Mouse (Mus musculus) CH12.LX (cell line): ENCODE measurements around the gene Tmem45b. TPM values are rescaled to one million over a fixed set of nuclear protein-coding genes. Genes with fewer than 3 reads are reported as not detected.
"Not testable (repeated sequence)": the region's sequence is repeated elsewhere in the genome, so short reads cannot be mapped to it uniquely, and the experiment has no call there.

Experiments used
- DNase-seq: peaks from one replicate; pipeline ENCODE4 v3.0.0-alpha.2; 2013; ENCODE audit errors: extremely low read depth
- H3K27ac ChIP-seq: 2 replicates; pipeline ENCODE4 v1.5.1; 2012; ENCODE audit warnings: low read depth, mild to moderate bottlenecking, control low read depth, moderate library complexity; ENCODE audit not compliant: insufficient read depth
- H3K27me3 ChIP-seq: replicated peaks from 2 replicates; pipeline ENCODE3; 2012; ENCODE audit warnings: inconsistent platforms
- H3K36me3 ChIP-seq, 2 experiments: replicated peaks in 1 of 2; 2 replicates each; pipeline versions ENCODE3 to v1.6.1; 2012; ENCODE audit warnings: inconsistent platforms in 1 of 2, low read length in 1 of 2, mild to moderate bottlenecking in 1 of 2, mixed read lengths in 1 of 2, moderate library complexity in 1 of 2; ENCODE audit not compliant: control insufficient read depth in 1 of 2, insufficient read depth in 1 of 2
- H3K4me1 ChIP-seq, 2 experiments: 2 replicates each; pipeline ENCODE4 v1.6.1; 2012; ENCODE audit warnings: inconsistent platforms in 1 of 2, moderate library complexity in 1 of 2; ENCODE audit not compliant: insufficient read depth in 2 of 2, control insufficient read depth in 1 of 2
- H3K4me2 ChIP-seq: 2 replicates; pipeline ENCODE4 v1.6.1; 2012; ENCODE audit warnings: low read depth, mild to moderate bottlenecking, control low read depth; ENCODE audit not compliant: poor library complexity, insufficient read depth, severe bottlenecking
- H3K4me3 ChIP-seq, 3 experiments: fragments of 150-350 bp in 1 of 3; sonication (generic) in 1 of 3; replicated peaks in 1 of 3; 2 replicates each; pipeline versions ENCODE3 to v1.5.1; 2011 to 2012; ENCODE audit warnings: low read depth in 2 of 3, low read length in 2 of 3, mild to moderate bottlenecking in 2 of 3, moderate library complexity in 2 of 3, control low read depth in 1 of 3, improper control_type of control experiment in 1 of 3, inconsistent platforms in 1 of 3, mixed read lengths in 1 of 3; ENCODE audit not compliant: poor library complexity in 1 of 3
- H3K79me2 ChIP-seq: replicated peaks from 2 replicates; pipeline ENCODE4 v1.6.1; 2012; ENCODE audit warnings: mild to moderate bottlenecking, moderate library complexity; ENCODE audit not compliant: control insufficient read depth, poor library complexity, insufficient read depth, severe bottlenecking; ENCODE audit errors: extremely low read depth
- H3K9ac ChIP-seq: 2 replicates; pipeline ENCODE4 v1.6.1; 2012; ENCODE audit warnings: low read depth, mild to moderate bottlenecking, control low read depth, moderate library complexity; ENCODE audit not compliant: insufficient read depth
- H3K9me3 ChIP-seq: replicated peaks from 2 replicates; pipeline ENCODE3; 2012; ENCODE audit warnings: low read length, inconsistent platforms, mixed read lengths
- CHD1 ChIP-seq: IDR thresholded peaks from 2 replicates; pipeline ENCODE4 v1.6.1; 2012; ENCODE audit warnings: low read depth, low read length, improper control_type of control experiment, inconsistent platforms
- CHD2 ChIP-seq: IDR thresholded peaks from 2 replicates; pipeline ENCODE4 v1.6.1; 2011; ENCODE audit warnings: low read length, improper control_type of control experiment
- CTCF ChIP-seq, 2 experiments: IDR thresholded peaks in 1 of 2; conservative IDR thresholded peaks in 1 of 2; 2 replicates each; pipeline ENCODE4 v1.5.1; 2011 to 2012; ENCODE audit warnings: low read depth in 2 of 2, low read length in 2 of 2, improper control_type of control experiment in 1 of 2, inconsistent platforms in 1 of 2, mild to moderate bottlenecking in 1 of 2, moderate library complexity in 1 of 2
- ELF1 ChIP-seq: IDR thresholded peaks from 2 replicates; pipeline ENCODE4 v1.6.1; 2014; ENCODE audit warnings: low read depth, mild to moderate bottlenecking, inconsistent platforms, low read length, improper control_type of control experiment
- HCFC1 ChIP-seq: IDR thresholded peaks from 2 replicates; pipeline ENCODE4 v1.6.1; 2012; ENCODE audit warnings: low read depth, mild to moderate bottlenecking, inconsistent platforms, low read length, improper control_type of control experiment
- JUN ChIP-seq: IDR thresholded peaks from 2 replicates; pipeline ENCODE4 v1.6.1; 2011; ENCODE audit warnings: low read depth, mild to moderate bottlenecking, low read length, improper control_type of control experiment, moderate library complexity; ENCODE audit not compliant: insufficient read depth
- JUND ChIP-seq: conservative IDR thresholded peaks from 2 replicates; pipeline ENCODE4 v1.6.1; 2011; ENCODE audit warnings: low read depth, low read length, improper control_type of control experiment
- MAFK ChIP-seq: IDR thresholded peaks from 2 replicates; pipeline ENCODE4 v1.6.1; 2011; ENCODE audit warnings: low read length, improper control_type of control experiment; ENCODE audit not compliant: insufficient replicate concordance
- MAX ChIP-seq: IDR thresholded peaks from 2 replicates; pipeline ENCODE4 v1.6.1; 2011; ENCODE audit warnings: low read length, improper control_type of control experiment
- MAZ ChIP-seq: IDR thresholded peaks from 2 replicates; pipeline ENCODE4 v1.6.1; 2012; ENCODE audit warnings: low read depth, mild to moderate bottlenecking, inconsistent platforms, low read length, improper control_type of control experiment, moderate library complexity
- NELFE ChIP-seq: IDR thresholded peaks from 2 replicates; pipeline ENCODE4 v1.6.1; 2011; ENCODE audit warnings: low read depth, low read length, improper control_type of control experiment
- NRF1 ChIP-seq: IDR thresholded peaks from 2 replicates; pipeline ENCODE4 v1.6.1; 2014; ENCODE audit warnings: low read depth, mild to moderate bottlenecking, inconsistent platforms, low read length, improper control_type of control experiment, moderate library complexity
- PAX5 ChIP-seq: IDR thresholded peaks from 2 replicates; pipeline ENCODE4 v1.6.1; 2012; ENCODE audit warnings: low read length, inconsistent platforms, mixed read lengths
- POLR2A ChIP-seq: IDR thresholded peaks from 2 replicates; pipeline ENCODE4 v1.6.1; 2011; ENCODE audit warnings: low read depth, mild to moderate bottlenecking, improper control_type of control experiment, low read length
- POLR2AphosphoS2 ChIP-seq: IDR thresholded peaks from 2 replicates; pipeline ENCODE4 v1.6.1; 2011; ENCODE audit warnings: low read depth, low read length, improper control_type of control experiment
- SIN3A ChIP-seq: IDR thresholded peaks from 2 replicates; pipeline ENCODE4 v1.6.1; 2012; ENCODE audit warnings: low read length, improper control_type of control experiment, inconsistent platforms
- SMC3 ChIP-seq: IDR thresholded peaks from 2 replicates; pipeline ENCODE4 v1.6.1; 2011; ENCODE audit warnings: low read depth, low read length, improper control_type of control experiment
- TBP ChIP-seq: conservative IDR thresholded peaks from 2 replicates; pipeline ENCODE4 v1.6.1; 2011; ENCODE audit warnings: low read depth, low read length, improper control_type of control experiment
- TCF12 ChIP-seq: IDR thresholded peaks from 2 replicates; pipeline ENCODE4 v1.6.1; 2014; ENCODE audit warnings: low read depth, mild to moderate bottlenecking, inconsistent platforms, low read length, improper control_type of control experiment
- UBTF ChIP-seq: IDR thresholded peaks from 2 replicates; pipeline ENCODE4 v1.6.1; 2012; ENCODE audit warnings: low read depth, mild to moderate bottlenecking, inconsistent platforms, low read length, improper control_type of control experiment, moderate library complexity
- USF2 ChIP-seq: conservative IDR thresholded peaks from 2 replicates; pipeline ENCODE4 v1.6.1; 2011; ENCODE audit warnings: low read depth, low read length, improper control_type of control experiment
- ZKSCAN1 ChIP-seq: IDR thresholded peaks from 2 replicates; pipeline ENCODE4 v1.6.1; 2012; ENCODE audit warnings: low read depth, inconsistent platforms, low read length, improper control_type of control experiment, borderline replicate concordance
- ZMIZ1 ChIP-seq: IDR thresholded peaks from 2 replicates; pipeline ENCODE4 v1.6.1; 2012; ENCODE audit warnings: low read depth, mild to moderate bottlenecking, inconsistent platforms, low read length, improper control_type of control experiment
- ZNF384 ChIP-seq: IDR thresholded peaks from 2 replicates; pipeline ENCODE4 v1.6.1; 2012; ENCODE audit warnings: low read depth, low read length, improper control_type of control experiment, inconsistent platforms
- dilution Hi-C: fragments of 300-500 bp; cut with MboI; formaldehyde crosslinking; loops from 2 replicates; pipeline ENCODE4 v1.14.3; 2020; ENCODE audit warnings: low sequenced_read_pairs; ENCODE audit not compliant: extremely low pct_unique_long_range_greater_than_20kb, extremely low pct_ligation_motif_present
- in situ Hi-C: fragments of 300-500 bp; cut with MboI; formaldehyde crosslinking; loops from 3 replicates; pipeline ENCODE4 v1.14.3; 2019; ENCODE audit warnings: low sequenced_read_pairs, low pct_ligation_motif_present, low pct_unique_long_range_greater_than_20kb, mixed read lengths
- polyA plus RNA-seq: library from polyadenylated mRNA; unstranded; fragments of >175 nt; gene quantifications from 2 replicates; pipeline ENCODE4 v1.2.1, GENCODE M21; 2012; ENCODE audit warnings: low read depth; ENCODE audit not compliant: insufficient read length
- total RNA-seq, 2 experiments: library from RNA; depleted of rRNA; stranded (reverse); fragments of 300-350 nt in 1 of 2; fragments of >200 nt in 1 of 2; gene quantifications; 2 replicates each; pipeline ENCODE4 v1.2.3; 2012 to 2014

The Tmem45b gene
- total RNA-seq (2012; rRNA removed) (not detected in 2 replicates), total RNA-seq (2014; rRNA removed) (not detected in 2 replicates), polyA plus RNA-seq (not detected in 2 replicates)

DNA sequence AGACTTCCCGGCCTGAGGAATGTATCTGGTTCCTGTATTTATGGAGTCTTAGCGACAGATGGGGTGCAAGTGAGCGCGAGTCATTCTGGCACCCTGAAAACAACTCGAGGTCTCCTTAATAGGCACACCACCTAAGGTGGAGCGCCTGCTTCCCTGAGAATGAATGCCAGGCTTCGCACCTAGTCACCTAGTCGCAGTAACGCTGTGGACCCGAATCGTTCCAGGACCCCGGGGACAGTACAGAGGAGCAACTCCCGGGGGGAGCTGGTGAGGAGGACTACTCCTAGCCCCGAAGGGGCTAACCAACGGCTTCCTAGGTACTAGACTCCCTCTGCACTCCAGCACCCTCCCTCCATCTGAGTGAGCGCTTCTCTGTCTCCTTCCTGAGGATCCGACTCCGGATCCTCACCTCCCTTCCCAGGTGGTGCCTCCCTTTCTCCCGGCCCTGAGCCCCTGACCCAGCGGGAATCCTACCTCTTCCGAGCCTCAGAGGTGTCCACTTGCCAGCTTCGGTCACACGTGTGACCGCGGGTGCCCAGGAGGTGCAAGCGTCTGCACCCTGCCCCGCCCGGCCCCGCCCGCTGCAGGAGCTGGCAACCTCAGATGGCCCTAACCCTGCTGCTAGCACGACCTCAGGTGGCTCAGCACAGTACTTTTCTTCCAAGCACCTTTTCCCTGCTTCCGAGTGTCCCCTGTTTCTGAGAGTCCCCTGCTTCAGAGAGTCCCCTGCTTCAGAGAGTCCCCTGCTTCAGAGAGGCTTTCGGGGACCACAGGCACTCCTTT, at the start of gene Tmem45b:
TSS of gene Tmem45b (minus strand) at position 771 of the 783 bp plus-strand sequence.
- TF ChIP-seq JUN (no peak), HCFC1 (no peak), NRF1 (no peak), USF2 (no peak), POLR2A (no peak), MAZ (no peak), PAX5 (no peak), MAX (no peak), SMC3 (no peak), ZKSCAN1 (no peak), ELF1 (no peak), POLR2AphosphoS2 (no peak), CHD1 (no peak), JUND (no peak), MAFK (no peak), NELFE (no peak), UBTF (no peak), SIN3A (no peak), CTCF (conservative IDR thresholded peaks at IDR 0.05 in 1 of 2, IDR thresholded peaks at IDR 0.05 in 1 of 2; ENCODE audit: low read depth in 2 of 2, low read length in 2 of 2) (no peak)
- Histone ChIP-seq H3K27ac (no peak within 1 kb of the TSS), H3K9ac (no peak within 1 kb of the TSS), H3K4me3 (no peak within 1 kb of the TSS), H3K4me1 (no peaks in the 10 kb centered on the region), H3K9me3 (no peaks in the 10 kb centered on the region), H3K79me2 (no peaks in the 10 kb centered on the region), H3K36me3 (no peaks in the 10 kb centered on the region), H3K27me3 (no peaks in the 10 kb centered on the region), H3K4me2 (no peak within 1 kb of the TSS)
- dilution Hi-C loops: no loop called here
- DNase-seq: no peak
- in situ Hi-C loops: no loop called here

DNA sequence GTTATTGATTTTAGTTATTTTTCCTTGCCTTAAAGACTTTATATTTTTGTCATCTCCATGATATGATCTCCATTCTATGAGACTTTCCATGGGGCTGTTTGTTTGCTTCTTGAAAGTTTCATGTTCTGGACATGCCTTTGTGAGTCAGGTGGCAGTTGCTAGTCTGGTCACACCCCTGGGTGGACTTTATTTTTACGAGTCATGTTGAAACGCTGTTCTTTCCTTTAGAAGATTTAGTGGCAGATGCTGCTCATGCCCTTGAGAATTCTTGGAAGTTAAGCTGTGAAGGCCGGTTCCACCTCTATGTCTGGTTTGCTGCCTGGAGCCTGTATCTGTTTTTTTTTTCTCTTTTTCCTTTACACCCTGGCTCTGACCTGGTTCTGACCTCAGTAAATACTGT, 43.9 kb upstream of the Tmem45b start:
- Histone ChIP-seq H3K27ac (no peak overlapping the region), H3K4me1 (no peaks in the 10 kb centered on the region; a peak in 1 of 4 replicates), H3K9ac (no peak overlapping the region), H3K4me3 (no peak overlapping the region), H3K36me3 (no peaks in the 10 kb centered on the region), H3K9me3 (no peaks in the 10 kb centered on the region), H3K4me2 (no peak overlapping the region), H3K27me3 (no peaks in the 10 kb centered on the region), H3K79me2 (no peaks in the 10 kb centered on the region)
- DNase-seq: no peak
- TF ChIP-seq TBP: no peak
- TF ChIP-seq HCFC1: no peak
- no peak for TF ChIP-seq USF2
- TF ChIP-seq CHD2: no peak
- TF ChIP-seq PAX5: no peak
- no peak for TF ChIP-seq ZMIZ1
- no peak for TF ChIP-seq MAZ
- no peak for TF ChIP-seq TCF12
- TF ChIP-seq ELF1: no peak
- no peak for TF ChIP-seq ZNF384
- no peak for TF ChIP-seq MAFK
- no peak for TF ChIP-seq JUN
- TF ChIP-seq SIN3A: no peak
- dilution Hi-C loops (no loop called here), in situ Hi-C loops (no loop called here)

DNA sequence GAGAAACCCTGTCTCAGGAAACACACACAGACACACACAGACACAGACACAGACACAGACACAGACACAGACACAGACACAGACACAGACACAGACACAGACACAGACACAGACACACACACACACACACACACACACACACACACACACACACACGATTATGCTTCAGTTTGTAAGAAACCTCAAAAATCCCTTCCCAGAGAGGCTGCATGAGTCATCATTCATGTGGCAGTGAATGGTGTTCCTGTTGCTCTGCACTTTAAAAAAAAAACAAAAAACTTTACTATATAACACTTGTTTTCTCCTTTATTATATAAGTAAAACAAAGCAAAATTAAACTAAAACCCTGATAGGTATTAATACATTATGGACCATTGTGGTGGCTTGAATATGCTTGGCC, 37.0 kb upstream of the Tmem45b start:
- DNase-seq, dilution Hi-C loops, H3K36me3 ChIP-seq, H3K4me1 ChIP-seq, H3K9ac ChIP-seq, H3K9me3 ChIP-seq, H3K4me3 ChIP-seq, H3K27me3 ChIP-seq, in situ Hi-C loops, H3K79me2 ChIP-seq, H3K4me2 ChIP-seq, H3K27ac ChIP-seq: not testable (repeated sequence)
